Mouse (Mus musculus): Measurements from ENCODE around the gene Fkbp10.
A peak's percentile ranks its signal among the peaks of the same experiment; 100 is the strongest.

The Fkbp10 gene

GRCm38 (mm10) chr11:100414914-100415822 lies at the start of gene Fkbp10:
Gene Fkbp10 (plus strand): TSS chr11:100415697.
- peak; percentile 27 for DNase-seq (ENCODE audit: low read depth, low spot score)

GRCm38 (mm10) chr11:100369145-100369544 lies 46.4 kb upstream of the Fkbp10 start:
- no peak for DNase-seq (ENCODE audit: low read depth, low spot score)

- no peak for DNase-seq (ENCODE audit: low read depth, low spot score)
These were observed 45.7 kb upstream of the Fkbp10 start for GRCm38 (mm10) chr11:100369822-100370221.

GRCm38 (mm10) chr11:100371981-100372558 lies 43.4 kb upstream of the Fkbp10 start:
- DNase-seq (ENCODE audit: low read depth, low spot score), result no peak

DNA sequence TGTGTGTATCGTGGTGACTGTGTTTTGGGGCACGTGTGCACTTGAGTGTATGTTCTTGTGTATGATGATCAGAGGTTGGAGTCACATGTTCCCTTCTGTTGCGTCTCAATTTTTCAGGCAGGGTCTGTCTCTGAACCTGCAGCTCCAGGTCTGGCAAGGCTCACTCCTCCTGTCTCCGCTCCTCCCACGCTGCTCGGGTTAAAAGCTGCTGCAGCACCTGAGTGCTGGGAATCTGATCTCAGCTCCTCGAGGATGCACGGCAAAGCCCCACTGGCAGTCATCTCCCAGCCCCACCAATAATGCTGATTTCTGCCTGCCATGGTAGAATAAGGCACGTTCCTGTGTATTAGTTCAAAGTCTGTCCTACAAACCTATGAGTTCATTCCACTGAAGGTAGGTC lies 40.4 kb upstream of the Fkbp10 start:
- DNase-seq (ENCODE audit: low read depth, low spot score), result no peak

- DNase-seq (ENCODE audit: low read depth, low spot score), result no peak
These were observed 39.5 kb upstream of the Fkbp10 start for GRCm38 (mm10) chr11:100376005-100376404.

GRCm38 (mm10) chr11:100376746-100377389 lies 38.6 kb upstream of the Fkbp10 start:
- no peak for DNase-seq (ENCODE audit: low read depth, low spot score)

- no peak for DNase-seq (ENCODE audit: low read depth, low spot score)
These were observed 37.5 kb upstream of the Fkbp10 start for GRCm38 (mm10) chr11:100377989-100378388.

GRCm38 (mm10) chr11:100378446-100378845 lies 37.1 kb upstream of the Fkbp10 start:
- no peak for DNase-seq (ENCODE audit: low read depth, low spot score)

GRCm38 (mm10) chr11:100379311-100379710 lies 36.2 kb upstream of the Fkbp10 start:
- DNase-seq (ENCODE audit: low read depth, low spot score), result no peak

DNA sequence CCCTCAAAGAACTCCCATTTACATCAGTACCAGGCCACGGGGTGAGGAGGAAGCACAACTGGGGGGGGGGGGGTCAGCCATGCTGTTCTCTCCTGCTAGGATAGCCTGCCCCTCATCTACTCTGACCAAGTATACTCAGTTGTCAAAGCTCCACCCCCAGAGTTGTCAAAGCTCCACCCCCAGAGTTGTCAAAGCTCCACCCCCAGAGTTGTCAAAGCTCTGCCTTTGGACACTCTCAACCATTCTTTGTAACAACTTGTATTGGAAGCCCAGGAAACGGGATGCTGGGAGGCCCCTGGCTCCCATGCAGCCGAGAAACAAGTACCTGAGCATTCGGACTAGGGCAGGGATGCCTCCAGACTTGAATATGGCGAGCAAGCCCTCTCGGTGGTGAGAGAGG lies 32.8 kb upstream of the Fkbp10 start:
- DNase-seq (ENCODE audit: low read depth, low spot score), result no peak

DNA sequence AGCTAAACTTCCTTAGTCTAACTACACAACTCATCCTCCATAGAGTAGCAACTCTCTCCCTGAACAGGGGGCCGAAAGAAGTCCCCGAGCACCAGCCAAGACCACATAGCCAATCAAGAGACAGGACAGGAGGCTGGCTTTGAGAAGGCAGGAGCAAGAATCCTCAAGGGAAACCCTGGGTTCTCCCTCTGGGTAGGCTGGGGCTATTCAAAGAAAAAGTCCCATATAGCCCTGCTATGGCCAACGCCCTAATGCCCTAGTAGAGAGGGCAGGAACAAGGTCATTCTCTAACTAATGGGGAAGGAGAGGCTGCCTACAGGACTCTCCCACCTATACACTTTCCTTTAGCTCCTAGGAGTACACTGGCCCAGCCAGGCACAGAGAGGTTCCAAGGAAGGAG lies 30.5 kb upstream of the Fkbp10 start:
- no peak for DNase-seq (ENCODE audit: low read depth, low spot score)

DNA sequence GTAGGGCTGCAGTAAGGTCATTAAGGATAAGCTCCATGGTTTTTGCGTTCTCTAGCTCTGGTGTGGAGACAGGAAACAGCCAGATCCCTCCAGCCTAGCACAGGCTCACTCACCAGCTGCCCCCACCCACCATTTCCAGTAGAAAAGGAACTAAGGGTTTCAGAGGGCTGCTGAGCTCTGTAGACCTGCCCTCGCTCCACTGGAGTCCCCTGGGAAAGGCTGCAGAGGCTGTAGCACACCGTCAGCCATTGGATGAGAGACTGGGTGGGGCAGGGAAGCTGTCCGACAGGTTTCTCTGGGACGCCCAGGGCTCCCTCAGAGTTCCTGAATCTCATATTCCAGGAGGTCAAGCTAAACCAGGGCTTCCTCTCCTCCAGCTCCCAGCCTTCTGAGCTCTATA lies 28.9 kb upstream of the Fkbp10 start:
- DNase-seq (ENCODE audit: low read depth, low spot score), result no peak

- DNase-seq (ENCODE audit: low read depth, low spot score), result no peak
These were observed 28.4 kb upstream of the Fkbp10 start for GRCm38 (mm10) chr11:100387111-100387510.

- DNase-seq (ENCODE audit: low read depth, low spot score), result no peak
These were observed 27.7 kb upstream of the Fkbp10 start for GRCm38 (mm10) chr11:100387589-100388375.

DNA sequence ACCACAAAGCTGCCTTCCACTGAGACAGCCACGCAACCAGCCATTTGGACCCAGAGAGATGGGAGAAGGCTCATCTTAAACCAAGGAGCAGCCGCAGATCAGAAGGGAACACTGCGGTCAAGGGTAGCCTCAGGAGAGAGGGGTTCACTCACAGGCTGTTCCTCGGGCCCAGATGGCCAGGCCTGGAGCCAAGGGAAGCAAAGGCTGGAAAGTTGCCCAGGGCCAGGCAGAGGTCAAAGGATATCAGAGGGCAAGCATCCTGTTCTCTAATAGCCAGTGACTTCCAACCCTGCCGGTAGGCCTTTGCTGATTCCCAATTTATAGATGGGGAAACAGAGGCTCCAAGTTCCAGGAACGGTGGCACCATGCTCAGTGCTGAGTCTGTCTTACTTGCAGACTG lies 26.9 kb upstream of the Fkbp10 start:
- no peak for DNase-seq (ENCODE audit: low read depth, low spot score)

- DNase-seq (ENCODE audit: low read depth, low spot score), result no peak
These were observed 25.5 kb upstream of the Fkbp10 start for GRCm38 (mm10) chr11:100389931-100390445.

- no peak for DNase-seq (ENCODE audit: low read depth, low spot score)
These were observed 24.2 kb upstream of the Fkbp10 start for GRCm38 (mm10) chr11:100391081-100391883.

DNA sequence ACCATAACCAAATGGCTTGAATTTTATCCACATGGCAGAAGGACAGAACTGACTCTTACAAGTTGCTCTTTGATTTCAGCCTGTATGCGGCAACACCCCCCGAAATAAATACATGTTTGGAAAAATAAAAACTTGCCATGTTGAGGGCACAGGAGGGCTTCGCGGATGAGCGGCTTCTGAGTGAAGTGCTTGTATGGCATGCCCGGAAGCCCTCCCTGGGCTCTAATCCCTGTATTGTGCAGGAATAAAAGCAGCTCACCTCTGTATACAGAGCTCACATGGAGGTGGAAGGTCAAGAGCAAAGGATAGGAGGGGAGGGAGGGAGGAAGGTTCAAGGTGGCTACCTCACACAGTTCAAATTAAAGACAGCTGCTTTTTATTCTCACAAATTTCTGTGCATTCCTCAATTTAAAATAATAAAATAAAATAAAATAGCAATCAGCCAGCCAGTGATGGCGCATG lies 23.6 kb upstream of the Fkbp10 start:
- DNase-seq (ENCODE audit: low read depth, low spot score), result no peak

DNA sequence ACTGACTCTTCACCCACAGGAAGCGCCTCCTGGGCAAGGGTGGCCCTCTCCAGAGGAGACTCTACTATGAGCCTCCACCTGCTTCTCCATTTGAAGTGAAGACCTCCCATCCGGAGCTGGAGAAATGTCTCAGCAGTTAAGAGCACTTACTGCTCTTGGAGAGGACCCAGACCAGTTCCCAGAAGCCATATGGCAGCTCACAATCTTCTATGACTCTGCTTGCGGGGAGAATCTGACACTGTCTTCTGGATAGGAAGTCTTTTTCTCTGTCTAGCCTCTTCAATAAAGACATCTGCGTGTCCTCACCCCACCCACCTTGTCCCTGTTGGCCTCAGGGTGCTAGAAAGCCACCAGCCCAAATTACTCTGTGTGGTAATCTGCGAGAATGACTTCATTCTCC lies 22.5 kb upstream of the Fkbp10 start:
- DNase-seq (ENCODE audit: low read depth, low spot score), result no peak

GRCm38 (mm10) chr11:100393733-100394132 lies 21.8 kb upstream of the Fkbp10 start:
- DNase-seq (ENCODE audit: low read depth, low spot score), result no peak

All from CD4-positive helper T cell, adult 2 months (primary cell).